8 mouse cellular contexts compared by ENCODE assay signal in the genomic region with DNA sequence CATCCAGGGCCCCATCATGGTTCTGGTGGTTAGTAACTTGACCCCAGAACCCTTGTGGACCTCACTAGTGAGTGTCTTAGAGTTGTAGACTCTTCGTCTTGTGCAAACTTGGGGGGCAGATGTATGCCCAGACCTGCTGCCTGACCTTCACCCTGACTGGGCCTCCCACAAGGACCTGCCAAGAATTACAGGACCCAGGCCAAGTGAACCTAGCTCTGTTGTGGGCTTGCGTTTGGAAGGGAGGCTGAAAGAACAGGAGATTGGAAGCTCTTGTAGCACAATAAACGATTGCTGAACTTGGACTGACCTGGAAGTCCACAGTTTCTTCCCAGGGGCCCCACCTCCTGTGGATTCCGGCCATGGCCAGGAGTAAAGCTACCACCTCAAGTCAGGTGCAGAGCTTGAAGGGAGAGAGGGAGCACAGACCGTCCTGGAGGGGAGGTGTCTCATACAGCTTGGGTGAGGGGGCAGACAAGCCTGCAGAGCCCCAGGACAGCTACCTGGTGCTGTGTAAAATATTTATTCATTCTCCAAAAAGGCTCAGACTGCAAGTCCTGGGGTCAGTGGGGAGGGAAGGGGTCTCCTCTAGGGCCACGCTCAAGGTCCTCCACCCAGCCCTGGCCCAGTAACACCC. TPM values are rescaled to one million over a fixed set of nuclear protein-coding genes. Genes with fewer than 3 reads are reported as not detected.
DNase-seq lines count a peak whose midpoint lies in the region; ATAC-seq and TF ChIP-seq lines count a peak whose summit lies in the region.

No protein-coding gene starts in this region.

- peak overlapping the region; percentile 97 for H3K27ac ChIP-seq in embryonic facial prominence, embryonic 15.5 days (replicated peaks)
- H3K27ac ChIP-seq in intestine, embryonic 14.5 days (ENCODE audit: low read depth) = peak overlapping the region; percentile 94
- peak overlapping the region; percentile 99 for H3K27ac ChIP-seq in liver, postnatal 0 days (ENCODE audit: low read depth)

- no peak for TF ChIP-seq EP300 in liver, postnatal 0 days (IDR thresholded peaks at IDR 0.05; ENCODE audit: low read depth)

- H3K9ac ChIP-seq in embryonic facial prominence, embryonic 15.5 days = peak overlapping the region; percentile 83
- H3K9ac ChIP-seq in intestine, embryonic 14.5 days (ENCODE audit: low read length) = peak overlapping the region; percentile 69
- H3K9ac ChIP-seq in liver, postnatal 0 days (replicated peaks) = peak overlapping the region; percentile 84

- 36% methylated on average over 6 of the region's 6 CpGs for WGBS in embryonic facial prominence, embryonic 15.5 days
- WGBS in intestine, embryonic 14.5 days = 21% methylated on average over 6 of the region's 6 CpGs
- 33% methylated on average over 6 of the region's 6 CpGs for WGBS in liver, postnatal 0 days (ENCODE audit: insufficient replicate concordance)

- DNase-seq in cerebellum, adult 9-10 months = peak; percentile 74
- no peak for DNase-seq in cerebellum, postnatal 25 days
- no peak for DNase-seq in intestine, embryonic 14.5 days (ENCODE audit: low spot score)
- DNase-seq in liver, postnatal 0 days = no peak
- DNase-seq in right cerebral cortex, postnatal 36 days (ENCODE audit: low spot score in 2 of 2) = no peak
- no peak for DNase-seq in thymus, postnatal 4 days
- DNase-seq in embryo, embryonic 9.5 days (ENCODE audit: extremely low spot score) = no peak

- TF ChIP-seq CTCF in liver, postnatal 0 days (IDR thresholded peaks at IDR 0.05; ENCODE audit: low read depth) = no peak

- peak overlapping the region; percentile 93 for H3K4me2 ChIP-seq in embryonic facial prominence, embryonic 15.5 days (replicated peaks)
- H3K4me2 ChIP-seq in intestine, embryonic 14.5 days (ENCODE audit: low read length) = peak overlapping the region; percentile 73
- peak overlapping the region; percentile 99 for H3K4me2 ChIP-seq in liver, postnatal 0 days (ENCODE audit: low read depth, low read length)

- H3K27me3 ChIP-seq in embryonic facial prominence, embryonic 15.5 days = no peaks in the 10 kb centered on the region
- no peaks in the 10 kb centered on the region for H3K27me3 ChIP-seq in intestine, embryonic 14.5 days (replicated peaks; ENCODE audit: control insufficient read depth, insufficient read depth, low read length)
- no peaks in the 10 kb centered on the region for H3K27me3 ChIP-seq in liver, postnatal 0 days (ENCODE audit: insufficient read depth, low read length)

- peak overlapping the region; percentile 86 for H3K4me3 ChIP-seq in embryonic facial prominence, embryonic 15.5 days (replicated peaks)
- peak overlapping the region; percentile 61 for H3K4me3 ChIP-seq in intestine, embryonic 14.5 days (ENCODE audit: low read depth, low read length)
- H3K4me3 ChIP-seq in liver, postnatal 0 days (ENCODE audit: low read depth, low read length) = peak overlapping the region; percentile 75

- H3K4me1 ChIP-seq in embryonic facial prominence, embryonic 15.5 days = peaks cover 72% of the 10 kb centered on the region
- peaks cover 49% of the 10 kb centered on the region for H3K4me1 ChIP-seq in intestine, embryonic 14.5 days (replicated peaks; ENCODE audit: control insufficient read depth, insufficient read depth, low read length)
- H3K4me1 ChIP-seq in liver, postnatal 0 days (ENCODE audit: insufficient read depth) = peaks cover 67% of the 10 kb centered on the region

- peaks cover 41% of the 10 kb centered on the region for H3K36me3 ChIP-seq in embryonic facial prominence, embryonic 15.5 days
- peaks cover 41% of the 10 kb centered on the region for H3K36me3 ChIP-seq in intestine, embryonic 14.5 days (ENCODE audit: control insufficient read depth, insufficient read depth, low read length)
- peaks cover 26% of the 10 kb centered on the region for H3K36me3 ChIP-seq in liver, postnatal 0 days (replicated peaks; ENCODE audit: insufficient read depth, low read length)

- no peak for ATAC-seq in embryonic facial prominence, embryonic 15.5 days (ENCODE audit: insufficient number of reproducible peaks, low FRiP score, low TSS enrichment, low read depth)
- ATAC-seq in intestine, embryonic 14.5 days (replicated peaks; ENCODE audit: low FRiP score, low TSS enrichment, low read depth) = no peak
- no peak for ATAC-seq in liver, postnatal 0 days

- no peaks in the 10 kb centered on the region for H3K9me3 ChIP-seq in embryonic facial prominence, embryonic 15.5 days (replicated peaks)
- H3K9me3 ChIP-seq in intestine, embryonic 14.5 days (ENCODE audit: control insufficient read depth, low read length) = no peaks in the 10 kb centered on the region
- no peaks in the 10 kb centered on the region for H3K9me3 ChIP-seq in liver, postnatal 0 days (ENCODE audit: low read length)

RNA-seq across cellular contexts. Expression of gene Stub1, which starts 0.9 kb away (rescaled TPM):
- 343 and 364 TPM in 2 replicates for polyA plus RNA-seq in embryonic facial prominence, embryonic 15.5 days (2015; fragmentation: Nextera tagmentation; extraction: Ambion mirVana)
- 345 and 350 TPM in 2 replicates for polyA plus RNA-seq in intestine, embryonic 14.5 days (2014; fragmentation: Nextera tagmentation; extraction: Ambion mirVana)
- 118 and 119 TPM in 2 replicates for polyA plus RNA-seq in liver, postnatal 0 days (2015; fragmentation: Nextera tagmentation; extraction: Ambion mirVana)

RNA-seq across cellular contexts. Expression of gene Rhbdl1, which starts 3.0 kb away (rescaled TPM):
- polyA plus RNA-seq in embryonic facial prominence, embryonic 15.5 days (2015; fragmentation: Nextera tagmentation; extraction: Ambion mirVana) = 2.7 and 3.2 TPM in 2 replicates
- 1.3 and 1.5 TPM in 2 replicates for polyA plus RNA-seq in intestine, embryonic 14.5 days (2014; fragmentation: Nextera tagmentation; extraction: Ambion mirVana)
- polyA plus RNA-seq in liver, postnatal 0 days (2015; fragmentation: Nextera tagmentation; extraction: Ambion mirVana) = 0.17 and 0.35 TPM in 2 replicates

RNA-seq across cellular contexts. Expression of gene Jmjd8, which starts 5.4 kb away (rescaled TPM):
- 44.9 and 46.2 TPM in 2 replicates for polyA plus RNA-seq in embryonic facial prominence, embryonic 15.5 days (2015; fragmentation: Nextera tagmentation; extraction: Ambion mirVana)
- 39.5 and 40.2 TPM in 2 replicates for polyA plus RNA-seq in intestine, embryonic 14.5 days (2014; fragmentation: Nextera tagmentation; extraction: Ambion mirVana)
- polyA plus RNA-seq in liver, postnatal 0 days (2015; fragmentation: Nextera tagmentation; extraction: Ambion mirVana) = 12.8 and 13.8 TPM in 2 replicates

RNA-seq across cellular contexts. Expression of gene Gm20683, which starts 7.5 kb away (rescaled TPM):
- polyA plus RNA-seq in embryonic facial prominence, embryonic 15.5 days (2015; fragmentation: Nextera tagmentation; extraction: Ambion mirVana) = 2.5 and 3.5 TPM in 2 replicates
- 1.6 and 2.3 TPM in 2 replicates for polyA plus RNA-seq in intestine, embryonic 14.5 days (2014; fragmentation: Nextera tagmentation; extraction: Ambion mirVana)
- polyA plus RNA-seq in liver, postnatal 0 days (2015; fragmentation: Nextera tagmentation; extraction: Ambion mirVana) = 0.30 and 0.34 TPM in 2 replicates

RNA-seq across cellular contexts. Expression of gene Rhot2, which starts 10.6 kb away (rescaled TPM):
- 24.5 and 25.8 TPM in 2 replicates for polyA plus RNA-seq in embryonic facial prominence, embryonic 15.5 days (2015; fragmentation: Nextera tagmentation; extraction: Ambion mirVana)
- polyA plus RNA-seq in intestine, embryonic 14.5 days (2014; fragmentation: Nextera tagmentation; extraction: Ambion mirVana) = 10.4 and 11.5 TPM in 2 replicates
- polyA plus RNA-seq in liver, postnatal 0 days (2015; fragmentation: Nextera tagmentation; extraction: Ambion mirVana) = 9.8 and 10.4 TPM in 2 replicates
